Mouse (Mus musculus) kidney, postnatal 36 days (tissue): ENCODE measurements around the gene Gpi1.
A peak's percentile ranks its signal among the peaks of the same experiment; 100 is the strongest.

Experiments
- DNase-seq, 2 experiments: peaks; one replicate each; pipeline ENCODE4 v3.0.0; 2021 to 2022; ENCODE audit warnings: mixed read lengths in 2 of 2

The Gpi1 gene

DNA sequence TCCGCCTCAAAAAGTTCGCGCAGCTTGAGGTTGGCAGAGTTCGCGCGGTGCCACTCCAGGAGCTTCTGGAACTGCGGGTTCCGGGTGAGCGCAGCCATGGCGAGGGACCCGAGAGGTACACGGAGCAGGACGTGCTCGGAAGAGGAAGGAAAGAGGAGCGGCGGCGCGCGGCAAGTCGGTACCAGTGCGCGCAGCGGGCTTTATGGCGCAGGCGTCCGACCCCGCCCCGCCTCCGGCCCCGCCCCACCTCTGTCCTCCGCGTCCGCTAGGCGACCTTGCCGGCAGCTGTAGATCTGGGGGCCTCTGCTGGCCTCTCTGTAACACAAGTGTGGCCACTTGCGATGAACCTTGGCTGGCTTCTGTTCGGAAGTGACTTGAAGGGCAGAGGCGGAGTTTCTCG is at the start of gene Gpi1:
Gene Gpi1, minus strand, starts transcription at position 221 of the 400 bp plus-strand sequence.
- peak; percentile 89 to 91 for DNase-seq

DNA sequence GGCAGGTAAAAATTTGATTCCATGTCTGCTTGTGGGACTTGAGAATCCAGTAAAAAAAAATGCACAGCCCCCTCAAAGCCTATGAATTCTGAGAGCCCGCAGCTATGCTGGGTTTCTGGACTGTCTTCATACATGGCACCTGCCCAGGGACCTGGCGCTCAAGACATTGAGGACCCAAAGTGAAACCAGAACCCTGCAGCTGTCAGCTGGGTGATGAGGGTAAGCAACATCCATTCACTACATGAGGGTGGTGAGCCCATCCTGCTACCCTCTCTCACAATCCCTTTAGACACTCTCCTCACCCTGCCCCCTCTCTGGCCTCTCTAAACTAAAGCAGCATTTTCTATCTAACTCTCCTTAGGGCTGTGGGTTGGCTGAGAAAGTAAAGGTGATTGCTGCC is 47.5 kb upstream of the Gpi1 start:
- DNase-seq, result no peak

GRCm38 (mm10) chr7:34276066-34276465 is 45.9 kb upstream of the Gpi1 start:
- DNase-seq, result no peak

DNA sequence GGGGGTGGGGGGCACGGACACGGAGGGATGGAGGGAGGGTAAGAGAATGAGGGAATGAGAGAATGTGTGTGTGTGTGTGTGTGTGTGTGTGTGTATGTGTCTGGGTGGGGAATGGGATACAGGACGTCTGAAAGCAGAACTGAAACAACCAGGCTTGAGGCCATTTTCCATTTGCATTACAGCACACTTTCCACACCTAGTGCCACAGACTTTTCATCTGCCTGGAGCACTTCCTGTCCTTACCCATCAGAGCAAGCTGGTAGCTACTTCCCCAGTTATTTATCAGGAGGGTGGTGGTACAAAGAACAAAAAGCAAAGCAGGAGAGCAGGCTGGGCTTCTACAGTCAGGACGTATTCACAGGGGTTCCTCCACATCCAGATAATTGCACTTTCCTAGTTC is 42.3 kb upstream of the Gpi1 start:
- no peak for DNase-seq

- DNase-seq, result no peak
Observed at GRCm38 (mm10) chr7:34268463-34268862, 38.3 kb upstream of the Gpi1 start.

- no peak for DNase-seq
Observed at GRCm38 (mm10) chr7:34266421-34266820, 36.3 kb upstream of the Gpi1 start.

GRCm38 (mm10) chr7:34265876-34266346 is 35.8 kb upstream of the Gpi1 start:
- peak; percentile 80 to 85 for DNase-seq

DNA sequence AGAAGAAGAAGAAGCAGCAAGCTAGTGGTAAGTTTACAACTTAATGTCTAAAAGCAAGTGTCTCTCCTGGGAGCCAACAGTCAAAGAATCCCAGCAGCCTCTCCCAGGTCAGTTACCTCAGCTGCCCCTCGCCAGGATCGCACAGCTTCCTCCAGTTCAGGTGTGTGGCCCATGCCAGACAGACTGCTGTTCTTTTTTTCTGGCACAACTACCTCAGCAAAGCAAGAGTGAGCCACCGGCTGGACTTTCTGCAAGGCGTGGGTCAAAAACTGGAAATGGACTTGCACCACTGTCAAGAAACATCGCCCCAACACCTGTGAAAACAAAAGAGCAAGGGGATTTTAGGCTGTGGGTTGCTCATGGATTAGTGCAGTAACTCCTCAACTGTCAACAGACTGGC is 33.3 kb upstream of the Gpi1 start:
- no peak for DNase-seq

DNA sequence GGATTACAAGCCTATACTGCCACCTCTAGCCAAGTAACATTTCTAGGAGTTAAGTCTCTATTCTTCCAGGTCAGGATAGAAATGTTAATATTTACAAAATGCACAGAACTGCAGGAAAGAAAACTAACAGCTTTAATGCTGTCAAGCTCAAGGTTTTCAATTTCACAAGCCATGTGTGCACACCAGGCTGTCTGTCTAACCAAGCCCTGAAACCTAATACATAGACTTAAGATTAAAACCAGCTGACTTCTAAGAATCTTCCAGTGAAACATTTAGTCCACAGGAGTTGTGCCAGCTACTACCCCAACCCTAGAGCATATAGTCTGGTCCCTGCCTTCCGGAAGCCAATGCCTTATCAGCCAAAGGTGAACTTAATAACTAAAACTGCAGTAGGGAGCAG is 28.3 kb upstream of the Gpi1 start:
- no peak for DNase-seq

DNA sequence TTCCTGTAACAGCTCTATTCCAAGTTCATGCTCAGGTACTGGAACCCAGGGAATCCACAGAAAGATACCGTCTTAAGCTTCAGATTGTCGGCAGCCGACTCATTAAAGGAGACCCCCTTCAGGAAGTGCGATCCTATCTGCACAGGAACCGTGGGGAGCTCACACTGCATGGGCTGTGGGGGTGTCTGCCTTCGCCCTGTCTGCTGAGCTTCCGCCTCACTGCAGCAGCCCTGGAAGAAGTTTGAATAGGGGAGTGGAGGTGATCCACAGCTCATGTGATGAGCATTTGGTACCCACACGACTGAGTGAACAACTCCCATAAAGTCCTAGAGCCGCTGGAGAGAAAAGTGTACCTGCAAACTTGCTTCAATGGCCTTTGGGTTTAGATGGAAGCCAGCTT is 27.1 kb upstream of the Gpi1 start:
- DNase-seq, result no peak

- DNase-seq, result no peak
Observed at GRCm38 (mm10) chr7:34255916-34256315, 25.8 kb upstream of the Gpi1 start.

DNA sequence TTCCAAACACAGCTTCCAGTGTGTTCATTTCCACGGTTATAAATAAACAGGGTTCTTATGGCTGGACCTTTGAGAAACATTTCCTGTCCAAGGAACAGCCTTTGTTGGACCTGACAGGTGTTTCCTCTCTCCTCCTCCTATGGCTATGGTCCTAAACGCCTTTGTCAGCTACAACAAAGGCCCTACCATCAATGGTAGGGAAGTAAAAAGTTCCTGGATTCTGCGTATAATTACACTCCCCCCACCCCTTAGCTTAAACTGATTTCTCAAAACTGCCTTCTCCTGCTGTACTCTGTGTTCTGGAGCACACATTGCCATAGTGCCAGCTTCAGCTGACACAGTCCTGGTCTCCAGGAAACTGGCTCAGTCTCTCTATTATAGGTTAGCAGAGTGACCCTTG is 25.0 kb upstream of the Gpi1 start:
- peak in 1 of 2 experiments; percentile 68 for DNase-seq

DNA sequence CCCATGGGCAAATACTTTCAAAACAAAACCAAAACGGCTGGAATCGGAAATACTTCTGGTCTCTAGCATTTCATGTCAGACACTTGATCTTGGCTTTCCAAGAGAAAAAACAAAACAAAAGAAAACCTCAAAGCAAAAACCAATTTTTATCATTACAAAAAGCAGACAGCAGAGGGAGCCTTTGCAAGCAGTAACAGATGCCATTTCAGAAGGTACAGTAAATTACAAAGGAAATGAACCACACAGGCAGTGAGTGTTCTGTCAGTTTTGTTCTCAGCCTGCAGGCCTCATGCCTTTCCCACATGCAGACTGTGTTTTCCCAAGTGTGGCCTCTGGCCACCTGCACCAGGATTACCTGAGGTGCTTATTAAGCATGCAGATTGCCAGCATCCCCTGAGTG is 21.9 kb upstream of the Gpi1 start:
- DNase-seq, result peak in 1 of 2 experiments; percentile 21

GRCm38 (mm10) chr7:34250738-34251137 is 20.6 kb upstream of the Gpi1 start, which contains the start of gene Gm6096:
TSS of gene Gm6096 (plus strand) at chr7:34251038.
- no peak for DNase-seq

DNA sequence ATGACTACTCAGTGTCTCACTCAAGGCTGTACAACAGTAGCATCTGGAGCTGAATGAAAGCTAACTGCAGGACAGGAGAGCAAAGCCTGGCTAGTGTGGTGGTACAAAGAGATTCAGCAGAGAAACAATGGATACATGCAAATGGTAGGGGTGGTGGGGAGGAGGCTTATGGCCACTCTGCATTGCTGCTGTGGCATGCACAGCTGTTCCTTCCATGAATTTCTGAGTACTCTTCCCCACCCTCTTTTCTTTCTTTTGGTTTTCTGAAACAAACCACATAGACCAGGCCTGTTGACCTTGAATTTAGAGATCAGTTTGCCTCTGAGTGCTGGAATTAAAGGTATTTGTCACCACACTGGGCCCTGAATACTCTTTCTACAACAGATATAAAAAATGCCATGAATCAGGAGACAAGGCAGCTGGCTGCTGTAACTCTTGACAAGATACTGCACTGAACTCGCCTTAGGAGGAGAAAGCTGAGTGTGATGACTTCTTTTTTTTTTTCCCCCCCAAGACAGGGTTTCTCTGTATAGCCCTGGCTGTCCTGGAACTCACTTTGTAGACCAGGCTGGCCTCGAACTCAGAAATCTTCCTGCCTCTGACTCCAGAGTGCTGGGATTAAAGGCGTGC is 16.8 kb upstream of the Gpi1 start:
- no peak for DNase-seq

DNA sequence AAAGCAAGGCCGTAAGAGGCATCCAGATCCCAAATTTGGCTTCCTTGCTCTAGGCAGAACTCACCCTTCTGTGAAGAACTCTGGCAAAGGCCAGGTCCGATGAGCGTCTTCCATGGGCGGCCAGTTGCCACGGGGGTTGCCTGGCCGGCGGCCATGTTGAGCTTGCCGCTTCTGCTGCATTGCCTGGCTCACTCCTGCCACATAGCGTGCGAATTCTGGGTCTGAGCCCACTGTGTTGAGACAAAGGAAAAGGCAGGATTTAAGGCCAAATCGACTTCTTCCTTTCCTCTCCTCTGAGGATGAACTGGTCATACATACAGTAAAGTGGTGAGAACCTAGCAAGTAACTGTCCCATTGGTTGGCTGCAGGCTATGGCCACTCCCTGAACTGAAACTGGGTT is 12.0 kb upstream of the Gpi1 start:
- no peak for DNase-seq

- DNase-seq, result no peak
Observed at GRCm38 (mm10) chr7:34238086-34238485, 8.0 kb upstream of the Gpi1 start.

GRCm38 (mm10) chr7:34235602-34236001 is 5.5 kb upstream of the Gpi1 start:
- no peak for DNase-seq

DNA sequence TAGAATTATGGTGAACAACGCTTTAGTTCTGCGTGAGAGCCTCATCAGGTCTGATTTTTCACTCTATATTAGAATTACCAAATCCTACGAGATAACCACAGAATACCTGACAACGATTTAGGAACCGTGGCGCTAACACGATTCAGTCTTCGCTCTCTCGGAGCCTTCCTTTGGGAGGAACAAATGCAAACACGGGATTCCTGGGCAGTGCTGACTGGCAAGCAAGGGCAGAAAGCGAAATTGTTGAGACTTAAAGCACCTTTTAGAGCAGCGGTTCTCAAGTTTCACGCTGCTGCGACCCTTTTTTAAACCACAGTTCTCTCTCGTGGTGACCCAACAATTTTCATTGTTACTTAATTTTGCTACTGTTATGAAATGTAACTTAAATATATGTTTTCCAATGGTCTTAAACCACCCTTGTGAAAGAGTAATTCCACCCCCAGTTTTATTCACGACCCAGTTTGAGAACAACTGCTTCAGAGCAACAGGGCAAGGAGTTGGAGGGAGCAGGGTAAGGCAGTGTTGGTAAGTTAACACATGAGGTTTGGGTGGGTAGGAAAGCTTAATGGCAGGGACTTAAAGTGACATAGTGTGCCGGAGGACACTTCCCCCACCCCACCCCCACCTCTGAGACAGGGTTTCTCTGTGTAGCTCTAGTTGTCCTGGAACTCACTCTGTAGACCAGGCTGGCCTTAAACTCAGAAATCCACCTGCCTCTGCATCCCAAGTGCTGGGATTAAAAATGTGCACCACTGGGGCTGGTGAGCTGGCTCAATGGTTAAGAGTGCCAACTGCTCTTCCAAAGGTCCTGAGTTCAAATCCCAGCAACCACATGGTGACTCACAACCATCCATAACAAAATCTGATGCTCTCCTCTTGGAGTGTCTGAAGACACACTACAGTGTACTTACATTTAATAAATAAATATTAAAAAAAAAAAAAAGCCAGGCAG is 4.8 kb upstream of the Gpi1 start:
- DNase-seq, result no peak

GRCm38 (mm10) chr7:34233909-34234609 is 3.9 kb upstream of the Gpi1 start:
- peak; percentile 100 for DNase-seq

GRCm38 (mm10) chr7:34232785-34233725 is 2.9 kb upstream of the Gpi1 start:
- no peak for DNase-seq

DNA sequence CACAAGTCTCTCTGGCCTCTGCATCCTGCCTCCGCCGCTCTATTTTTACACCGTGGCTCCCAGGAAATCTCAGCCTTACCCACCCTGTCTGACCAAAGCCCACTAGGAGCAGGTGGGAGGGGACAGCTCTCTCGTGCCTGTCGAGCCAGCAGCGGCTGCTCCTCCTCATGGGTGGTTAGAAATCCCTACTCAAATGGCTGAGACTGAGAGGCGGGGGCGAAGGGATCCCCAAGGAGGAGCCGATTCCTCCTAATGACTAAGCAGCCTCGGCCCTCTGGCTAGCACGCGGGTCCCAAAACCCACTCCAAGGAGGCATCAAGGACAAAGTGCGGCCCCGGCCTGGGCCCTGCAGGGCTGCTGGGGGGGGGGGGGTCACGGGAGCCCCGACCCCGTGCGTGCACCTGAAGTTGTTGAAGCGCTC is 435 bp downstream of the Gpi1 start:
- DNase-seq, result peak; percentile 29 to 59
